Mouse (Mus musculus) lung, postnatal 0 days (tissue): ENCODE data around the gene Slc25a5.

Source experiments
- CTCF ChIP-seq: IDR thresholded peaks from 2 replicates; pipeline ENCODE4 v1.5.1; 2016; ENCODE audit warnings: antibody characterized with exemption, mild to moderate bottlenecking
- EP300 ChIP-seq: IDR thresholded peaks from 2 replicates; pipeline ENCODE4 v1.6.1; 2016; ENCODE audit warnings: antibody characterized with exemption, mild to moderate bottlenecking, control low read depth

GRCm38 (mm10) chrX:36807360-36808317 lies 12.2 kb downstream of the Slc25a5 start:
- TF ChIP-seq EP300 (peak; percentile 44), CTCF (peak; percentile 79)
